Mouse (Mus musculus) liver, postnatal 0 days (tissue): ENCODE results near the gene Tspyl1. TPM values are rescaled to one million over a fixed set of nuclear protein-coding genes. Genes with fewer than 3 reads are reported as not detected.

Experiments
- ATAC-seq: fragments of 200-750 bp; cut with Nextera tagmentation; 2 replicates; pipeline ENCODE4 v1.8.0; 2017; ENCODE audit warnings: mild to moderate bottlenecking, moderate library complexity
- DNase-seq: peaks from one replicate; pipeline ENCODE4 v3.0.0-alpha.2; 2016
- H3K27ac ChIP-seq: fragments of 300-500 bp; sonication (generic); 2 replicates; pipeline ENCODE4 v1.5.1; 2014; ENCODE audit warnings: antibody characterized with exemption, moderate library complexity, mild to moderate bottlenecking, low read depth
- H3K27me3 ChIP-seq: fragments of 300-500 bp; sonication (generic); 2 replicates; pipeline ENCODE4 v1.6.1; 2014; ENCODE audit warnings: low read length, control low read depth, mixed read lengths; ENCODE audit not compliant: insufficient read depth
- H3K36me3 ChIP-seq: fragments of 300-500 bp; sonication (generic); replicated peaks from 2 replicates; pipeline ENCODE4 v1.6.1; 2014; ENCODE audit warnings: mild to moderate bottlenecking, control low read depth, low read length, moderate library complexity, mixed read lengths; ENCODE audit not compliant: insufficient read depth
- H3K4me1 ChIP-seq: fragments of 300-500 bp; sonication (generic); 2 replicates; pipeline ENCODE4 v1.6.1; 2014; ENCODE audit warnings: antibody characterized with exemption, mild to moderate bottlenecking, control low read depth; ENCODE audit not compliant: insufficient read depth
- H3K4me2 ChIP-seq: fragments of 300-500 bp; sonication (generic); 2 replicates; pipeline ENCODE4 v1.6.1; 2014; ENCODE audit warnings: low read depth, mild to moderate bottlenecking, low read length, moderate library complexity, mixed read lengths
- H3K4me3 ChIP-seq: fragments of 300-500 bp; sonication (generic); 2 replicates; pipeline ENCODE4 v1.5.1; 2014; ENCODE audit warnings: low read depth, low read length
- H3K9ac ChIP-seq: fragments of 300-500 bp; sonication (generic); replicated peaks from 2 replicates; pipeline ENCODE4 v1.6.1; 2014; ENCODE audit warnings: mild to moderate bottlenecking, moderate library complexity
- H3K9me3 ChIP-seq: fragments of 300-500 bp; sonication (generic); 2 replicates; pipeline ENCODE4 v1.6.1; 2016; ENCODE audit warnings: mild to moderate bottlenecking, control low read depth, low read length, mixed read lengths
- CTCF ChIP-seq: sonication (generic); IDR thresholded peaks from 2 replicates; pipeline ENCODE4 v1.5.1; 2016; ENCODE audit warnings: antibody characterized with exemption, low read depth
- EP300 ChIP-seq: IDR thresholded peaks from 2 replicates; pipeline ENCODE4 v1.6.1; 2016; ENCODE audit warnings: antibody characterized with exemption, low read depth, mild to moderate bottlenecking
- WGBS: fragments of 180-500 bp; shearing (Covaris S2); extraction: QIAGEN DNeasy Blood & Tissue Kit; methylation state at CpG from one replicate; pipeline ENCODE4 v1.1.7; 2014; ENCODE audit not compliant: insufficient replicate concordance; 5-methylcytosine and 5-hydroxymethylcytosine counted together
- polyA plus RNA-seq: library from polyadenylated mRNA; unstranded; fragments of >200 nt; fragmentation: Nextera tagmentation; extraction: Ambion mirVana; gene quantifications from 2 replicates; pipeline ENCODE4 v1.2.1, GENCODE M21; 2015

The Tspyl1 gene
- polyA plus RNA-seq, 1 experiment from 2014 or later = 20.7 TPM

DNA sequence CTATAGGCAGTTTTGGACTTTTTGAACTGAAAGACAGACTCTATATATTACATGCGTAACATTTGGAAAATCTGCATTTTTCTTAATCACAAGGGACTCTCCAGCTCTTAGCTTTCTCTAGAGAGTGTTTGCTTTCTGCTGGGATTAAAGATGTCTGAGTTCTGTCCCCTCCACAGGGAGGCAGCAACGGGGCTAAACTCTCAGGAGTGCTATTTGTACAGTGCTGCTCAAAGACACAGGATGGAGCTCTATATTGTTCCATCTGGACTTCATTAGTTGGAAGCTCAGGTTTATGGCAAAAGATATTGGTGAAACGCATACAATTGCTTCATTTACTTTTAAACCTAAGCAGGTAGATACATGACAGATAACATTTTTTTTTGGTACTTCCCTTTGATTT, 30.5 kb downstream of the Tspyl1 start:
- Histone ChIP-seq H3K4me2 (no peak overlapping the region), H3K36me3 (0 out of 2 replicates have a peak, but pooled peaks cover 3% of the 10 kb centered on the region), H3K4me1 (no peaks in the 10 kb centered on the region), H3K4me3 (no peak overlapping the region), H3K9me3 (no peaks in the 10 kb centered on the region), H3K9ac (no peak overlapping the region), H3K27me3 (no peaks in the 10 kb centered on the region), H3K27ac (no peak overlapping the region)
- no peak for DNase-seq
- WGBS = 76% methylated on average over 3 of the region's 3 CpGs
- ATAC-seq = no peak
- TF ChIP-seq EP300 = no peak
- TF ChIP-seq CTCF = no peak

DNA sequence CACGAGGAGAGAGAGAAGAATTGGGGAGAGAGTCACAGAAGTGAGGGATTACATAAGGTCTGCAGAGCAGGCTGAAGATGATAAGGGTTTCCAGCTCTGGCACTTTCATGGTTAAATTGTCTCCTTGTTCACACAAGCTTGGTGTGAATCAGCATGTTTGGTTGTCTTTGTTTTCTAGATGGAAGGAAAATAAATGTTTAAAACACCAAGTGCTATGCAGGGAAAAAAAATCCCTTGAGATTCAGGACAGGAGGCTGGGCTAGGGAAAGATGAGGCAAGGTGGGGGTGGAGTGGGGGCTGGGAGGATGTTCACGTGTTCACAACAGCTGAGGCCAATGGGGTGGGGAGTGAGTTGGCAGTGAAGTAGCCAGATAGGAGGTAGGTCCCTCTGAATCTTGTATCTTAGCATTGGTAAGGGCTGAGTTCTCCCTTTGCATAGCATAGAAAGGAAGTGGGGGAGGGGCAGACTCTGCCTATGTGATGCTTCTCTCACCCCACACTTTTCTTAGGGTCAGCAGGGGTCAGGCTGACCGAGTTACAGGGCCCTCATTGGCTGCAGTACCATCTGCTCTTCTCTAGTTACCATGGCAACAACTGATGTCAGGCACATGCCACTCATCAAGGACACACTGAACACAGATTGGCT, 34.7 kb downstream of the Tspyl1 start:
- no peak for DNase-seq
- ATAC-seq = 0 out of 2 replicates have a peak, but pooled peaks have one; percentile 21
- 14% methylated on average over 3 of the region's 3 CpGs for WGBS
- Histone ChIP-seq H3K4me2 (no peak overlapping the region), H3K36me3 (0 out of 2 replicates have a peak, but pooled peaks cover 3% of the 10 kb centered on the region), H3K9me3 (no peaks in the 10 kb centered on the region), H3K27me3 (no peaks in the 10 kb centered on the region), H3K4me3 (no peak overlapping the region), H3K27ac (no peak overlapping the region), H3K9ac (no peak overlapping the region), H3K4me1 (no peaks in the 10 kb centered on the region)
- TF ChIP-seq EP300 = no peak
- TF ChIP-seq CTCF = no peak

DNA sequence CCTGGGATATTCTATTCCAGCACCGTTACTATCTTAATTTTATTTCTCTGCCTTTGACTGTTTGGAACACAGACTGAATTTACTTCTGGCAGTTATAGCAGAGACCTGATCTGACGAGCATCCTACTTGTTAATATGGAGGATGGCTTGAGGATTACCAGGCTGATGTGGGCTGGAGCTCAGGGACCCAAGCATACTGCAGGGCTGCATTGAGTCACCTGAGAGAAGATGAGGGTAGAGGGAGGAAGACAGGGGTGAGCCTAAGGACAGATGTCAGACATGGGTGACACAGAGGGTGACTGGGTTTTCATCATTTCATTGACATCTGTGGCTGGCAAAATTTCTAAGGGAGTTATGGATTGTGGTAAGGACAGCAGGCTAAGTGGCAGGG, 35.2 kb downstream of the Tspyl1 start:
- 0 out of 2 replicates have a peak, but pooled peaks cover 3% of the 10 kb centered on the region for H3K36me3 ChIP-seq
- no peak overlapping the region for H3K9ac ChIP-seq
- H3K27me3 ChIP-seq = no peaks in the 10 kb centered on the region
- H3K9me3 ChIP-seq = no peaks in the 10 kb centered on the region
- H3K4me2 ChIP-seq = no peak overlapping the region
- TF ChIP-seq EP300 = no peak
- TF ChIP-seq CTCF = no peak
- no peak overlapping the region for H3K27ac ChIP-seq
- ATAC-seq (no peak), DNase-seq (no peak)
- 68% methylated on average over 2 of the region's 2 CpGs for WGBS
- H3K4me3 ChIP-seq = no peak overlapping the region
- H3K4me1 ChIP-seq = no peaks in the 10 kb centered on the region

- Histone ChIP-seq H3K9me3 (no peaks in the 10 kb centered on the region), H3K4me3 (no peak overlapping the region), H3K27ac (no peak overlapping the region), H3K36me3 (0 out of 2 replicates have a peak, but pooled peaks cover 4% of the 10 kb centered on the region), H3K4me1 (no peaks in the 10 kb centered on the region), H3K9ac (no peak overlapping the region), H3K27me3 (no peaks in the 10 kb centered on the region), H3K4me2 (no peak overlapping the region)
- ATAC-seq (no peak), DNase-seq (no peak)
- TF ChIP-seq EP300 = no peak
- no peak for TF ChIP-seq CTCF
- WGBS = 70% methylated on average over 2 of the region's 2 CpGs
Measured at GRCm38 (mm10) chr10:34320809-34321208, 38.8 kb downstream of the Tspyl1 start.

- no peaks in the 10 kb centered on the region for H3K9me3 ChIP-seq
- peak; percentile 79 for TF ChIP-seq CTCF
- TF ChIP-seq EP300 = no peak
- H3K4me2 ChIP-seq = no peak overlapping the region
- H3K27me3 ChIP-seq = no peaks in the 10 kb centered on the region
- 24% methylated on average over 4 of the region's 4 CpGs for WGBS
- H3K4me1 ChIP-seq = no peaks in the 10 kb centered on the region
- H3K4me3 ChIP-seq = no peak overlapping the region
- ATAC-seq = no peak
- no peak for DNase-seq
- H3K27ac ChIP-seq = no peak overlapping the region
- H3K9ac ChIP-seq = no peak overlapping the region
- 0 out of 2 replicates have a peak, but pooled peaks cover 4% of the 10 kb centered on the region for H3K36me3 ChIP-seq
Measured at GRCm38 (mm10) chr10:34326701-34327100, 44.7 kb downstream of the Tspyl1 start.

GRCm38 (mm10) chr10:34327144-34327543, 45.2 kb downstream of the Tspyl1 start:
- no peak overlapping the region for H3K27ac ChIP-seq
- ATAC-seq (no peak), DNase-seq (no peak)
- H3K4me1 ChIP-seq = no peaks in the 10 kb centered on the region
- H3K9me3 ChIP-seq = no peaks in the 10 kb centered on the region
- no peak overlapping the region for H3K4me2 ChIP-seq
- no peak overlapping the region for H3K4me3 ChIP-seq
- WGBS = 60% methylated on average over 5 of the region's 5 CpGs
- 0 out of 2 replicates have a peak, but pooled peaks cover 4% of the 10 kb centered on the region for H3K36me3 ChIP-seq
- no peak overlapping the region for H3K9ac ChIP-seq
- no peaks in the 10 kb centered on the region for H3K27me3 ChIP-seq
- TF ChIP-seq CTCF (no peak), EP300 (no peak)
